Mouse (Mus musculus) cerebellum, postnatal 4 days (tissue): ENCODE data around the gene Mpp5.

Source experiments
- DNase-seq, 2 experiments: peaks; one replicate each; pipeline ENCODE4 v3.0.0; 2022; ENCODE audit warnings: low spot score in 2 of 2, mixed read lengths in 1 of 2

The Mpp5 gene

DNA sequence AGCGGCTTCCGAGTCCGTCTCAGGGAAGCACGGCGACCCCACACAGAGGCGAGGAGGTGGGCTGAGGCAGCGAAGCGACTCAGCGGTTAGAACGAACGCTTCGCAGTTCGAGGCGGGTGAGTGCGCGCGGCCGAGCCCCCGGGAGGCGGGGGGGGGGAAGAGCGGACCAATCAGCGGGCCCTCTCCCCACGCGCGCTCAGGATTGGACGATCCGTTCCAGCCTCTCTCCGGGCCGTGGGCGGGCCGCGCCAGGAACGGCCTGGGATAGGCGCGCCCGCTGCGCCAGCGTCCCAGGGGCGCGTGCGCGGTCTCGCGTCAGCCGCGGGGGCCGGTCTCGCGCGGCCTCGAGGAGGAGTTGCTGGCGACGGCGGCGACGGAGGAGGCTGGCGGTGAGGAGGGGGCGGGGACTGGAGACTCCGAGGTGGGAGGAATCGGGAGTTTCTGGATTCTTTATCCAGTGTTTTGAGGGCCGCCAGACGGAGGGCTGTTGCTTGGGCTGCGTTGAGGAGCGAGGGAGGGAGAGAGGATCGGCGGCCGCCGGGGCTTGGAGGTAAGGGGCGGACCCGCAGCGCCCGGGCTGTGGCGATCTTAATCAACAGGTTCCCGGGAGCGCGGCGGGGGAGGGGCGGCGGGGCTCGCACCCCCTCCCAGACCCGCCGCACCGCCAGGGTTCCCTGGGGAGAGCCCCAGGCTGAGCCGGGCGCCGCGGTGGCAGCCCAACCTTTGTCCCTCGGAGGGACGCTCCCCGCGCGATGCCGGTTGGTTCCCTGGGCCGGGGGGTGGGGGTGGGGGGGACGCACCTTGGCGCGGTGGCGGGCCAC, at the start of gene Mpp5:
TSS of gene Mpp5 (plus strand) at position 351 of the 821 bp plus-strand sequence.
- DNase-seq = peak; percentile 89 to 94

DNA sequence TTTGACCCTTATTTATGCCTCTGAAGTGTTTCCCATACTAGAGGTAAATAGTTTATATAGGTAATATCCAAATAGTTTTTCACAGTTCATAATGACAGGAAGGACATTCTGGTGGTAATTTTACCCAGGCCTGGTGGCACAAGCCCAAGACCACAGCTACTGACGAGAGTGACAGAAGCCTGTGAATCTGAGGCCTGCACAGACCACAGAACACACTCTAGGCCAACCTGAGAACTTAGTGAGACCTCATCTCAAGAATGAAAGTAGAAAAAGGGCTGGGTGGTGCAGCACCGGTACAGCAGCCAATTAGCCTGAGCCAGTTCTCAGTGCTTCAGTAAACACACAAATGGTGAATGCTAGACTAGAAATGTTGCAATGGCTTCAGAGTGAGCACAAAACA, 30.9 kb upstream of the Mpp5 start:
- no peak for DNase-seq

- no peak for DNase-seq
Measured at GRCm38 (mm10) chr12:78727723-78728122, 21.0 kb upstream of the Mpp5 start.

GRCm38 (mm10) chr12:78739633-78740032, 9.1 kb upstream of the Mpp5 start:
- no peak for DNase-seq

DNA sequence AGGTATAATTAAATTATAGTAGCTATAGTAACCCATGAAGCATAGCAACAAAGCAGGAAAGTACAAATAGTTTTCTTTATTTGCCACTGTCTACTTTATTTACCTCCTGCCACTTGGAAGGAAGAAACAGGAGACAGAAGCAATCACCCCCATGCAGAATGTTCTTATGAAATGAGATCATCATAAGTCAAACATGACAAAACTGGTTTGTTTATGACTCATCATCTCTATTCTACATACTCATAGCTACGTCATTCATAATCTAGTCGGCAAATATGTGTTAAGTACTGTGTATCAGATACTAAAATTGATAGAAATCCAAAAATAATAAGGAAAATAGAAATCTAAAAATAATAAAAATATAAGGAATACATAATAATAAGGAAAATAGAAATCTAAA, 8.4 kb upstream of the Mpp5 start:
- DNase-seq = no peak

DNA sequence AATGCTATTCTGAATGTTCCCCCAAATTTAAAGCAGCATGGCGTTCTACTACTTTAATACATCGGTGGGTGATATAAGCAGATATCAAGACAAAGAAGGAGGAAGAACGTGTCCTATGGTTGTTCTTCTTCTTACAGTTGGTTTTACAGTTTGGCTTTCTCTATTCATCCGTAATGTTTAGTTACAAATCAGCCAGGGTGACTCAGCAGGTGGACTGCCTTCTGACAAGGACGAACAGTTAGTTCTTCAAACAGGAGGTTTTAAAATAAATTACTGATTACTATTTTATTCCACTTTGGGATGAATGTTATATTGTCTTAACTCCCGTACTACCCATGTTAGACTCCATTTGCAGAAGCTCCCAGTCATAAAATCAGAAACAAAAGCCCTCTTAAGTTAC, 2.5 kb upstream of the Mpp5 start:
- DNase-seq = no peak

DNA sequence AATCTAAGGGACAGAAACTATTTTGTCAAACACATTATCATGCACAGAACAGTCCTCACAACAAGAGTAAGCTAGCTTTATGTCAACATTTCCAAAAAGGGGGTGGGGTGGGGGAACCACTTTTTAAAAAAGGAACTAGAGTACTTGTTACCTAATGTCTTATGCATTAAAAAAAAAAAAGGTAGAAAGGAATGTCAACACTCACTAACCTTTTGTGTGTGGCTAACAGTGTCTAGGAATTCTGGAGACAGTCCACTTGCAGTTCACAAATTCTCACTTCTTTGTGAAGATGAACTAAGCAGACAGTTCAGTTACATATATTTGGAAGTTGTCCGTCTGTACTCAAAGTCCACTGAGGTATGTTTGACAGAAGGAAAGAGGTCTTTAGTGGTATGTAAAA, 1.3 kb upstream of the Mpp5 start:
- no peak for DNase-seq

- no peak for DNase-seq
Measured at GRCm38 (mm10) chr12:78748113-78748512, 594 bp upstream of the Mpp5 start.

DNA sequence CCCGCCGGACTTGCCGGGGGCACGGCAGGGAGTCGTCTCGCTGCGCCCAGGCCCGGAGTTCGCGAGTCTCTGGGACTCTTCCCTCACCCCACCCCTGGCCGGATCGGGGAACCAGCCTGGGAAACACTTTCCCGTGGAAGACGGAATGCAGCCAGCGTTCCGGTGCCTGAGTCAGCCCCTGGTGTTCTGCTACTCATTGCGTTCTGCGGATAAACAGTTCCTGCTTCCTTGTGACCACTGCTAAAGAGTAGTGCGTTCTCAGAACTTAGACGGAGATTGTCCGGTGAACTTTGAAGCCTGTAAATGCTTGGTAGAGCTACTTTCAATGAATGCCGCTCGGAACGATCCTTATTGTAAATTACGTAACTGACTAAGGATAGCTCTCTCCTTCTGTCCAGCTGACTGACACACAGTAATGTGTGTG, 683 bp downstream of the Mpp5 start:
- peak; percentile 22 to 34 for DNase-seq

- no peak for DNase-seq
Measured at GRCm38 (mm10) chr12:78761979-78762378, 13.3 kb downstream of the Mpp5 start.

GRCm38 (mm10) chr12:78769031-78769713, 20.5 kb downstream of the Mpp5 start:
- no peak for DNase-seq

DNA sequence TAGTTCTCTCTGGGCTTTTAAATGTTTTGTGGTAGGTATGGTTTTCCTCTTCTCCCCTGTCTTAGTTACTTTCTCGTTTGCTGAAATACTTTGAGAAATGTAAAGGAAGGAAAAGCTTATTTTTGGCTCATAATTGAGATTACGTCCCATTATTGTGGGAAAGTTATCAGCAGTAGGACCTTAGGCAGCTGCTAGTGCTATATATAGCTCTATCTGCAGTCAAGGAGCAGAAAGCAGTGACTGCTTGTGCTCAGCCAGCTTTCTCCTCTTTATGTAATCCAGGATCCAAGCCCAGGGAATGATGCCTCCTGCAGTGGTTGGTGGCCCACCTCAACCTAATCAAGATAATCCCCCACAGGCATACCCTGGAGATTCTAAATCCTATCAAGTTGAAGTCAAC, 24.5 kb downstream of the Mpp5 start:
- DNase-seq = no peak

- no peak for DNase-seq
Measured at GRCm38 (mm10) chr12:78777916-78778315, 29.2 kb downstream of the Mpp5 start.

DNA sequence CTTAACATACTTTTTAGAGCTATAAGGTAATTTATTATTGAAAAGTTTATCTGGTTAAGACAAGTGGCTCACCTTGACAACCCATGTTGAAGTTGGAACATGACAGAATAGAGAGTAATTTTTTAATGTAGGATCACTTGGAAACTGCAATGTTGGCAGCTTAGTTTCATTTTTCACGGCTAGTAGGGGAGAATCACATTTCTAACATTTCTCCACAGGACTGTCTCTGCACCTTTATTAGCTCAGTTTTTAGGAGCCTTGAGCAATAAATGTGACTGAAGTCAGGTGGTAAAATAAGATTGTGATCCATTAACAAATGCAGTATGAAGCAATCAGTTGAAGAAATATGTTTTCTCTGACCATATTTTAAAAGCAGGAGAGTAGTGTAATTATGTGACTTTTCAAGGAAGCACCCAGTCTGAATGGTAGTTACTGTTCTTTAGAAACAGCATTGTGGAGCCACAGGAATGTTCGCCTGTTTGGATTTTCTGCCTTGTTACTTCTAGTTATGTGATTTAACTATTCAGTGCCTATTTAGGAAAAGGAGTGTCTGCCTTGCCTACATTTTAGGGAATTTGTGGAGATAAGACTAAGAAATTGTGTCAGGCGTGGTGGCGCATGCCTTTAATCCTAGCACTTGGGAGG, 29.8 kb downstream of the Mpp5 start:
- no peak for DNase-seq

GRCm38 (mm10) chr12:78788266-78788873, 39.7 kb downstream of the Mpp5 start:
- no peak for DNase-seq

DNA sequence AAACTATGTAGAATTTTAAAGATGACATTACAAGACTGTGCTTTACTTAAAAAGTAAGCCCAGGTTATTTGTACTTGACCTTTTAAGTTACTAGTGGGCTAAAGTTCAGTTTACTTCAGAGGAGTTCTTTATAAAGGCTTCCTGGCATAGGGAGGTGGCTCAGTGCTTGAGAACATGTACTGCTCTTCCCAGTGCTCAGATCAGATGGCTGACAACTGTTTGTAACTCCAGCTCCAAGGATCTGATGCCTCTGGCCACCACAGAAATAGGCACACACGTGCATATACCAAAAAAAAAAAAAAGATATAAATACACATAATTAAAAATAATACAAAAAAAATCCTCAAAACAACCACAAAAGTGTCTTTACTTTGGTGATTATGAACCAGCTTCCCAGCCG, 42.1 kb downstream of the Mpp5 start:
- DNase-seq = no peak

GRCm38 (mm10) chr12:78794236-78794635, 45.5 kb downstream of the Mpp5 start:
- DNase-seq = no peak

- no peak for DNase-seq
Measured at GRCm38 (mm10) chr12:78800036-78800435, 51.3 kb downstream of the Mpp5 start.

DNA sequence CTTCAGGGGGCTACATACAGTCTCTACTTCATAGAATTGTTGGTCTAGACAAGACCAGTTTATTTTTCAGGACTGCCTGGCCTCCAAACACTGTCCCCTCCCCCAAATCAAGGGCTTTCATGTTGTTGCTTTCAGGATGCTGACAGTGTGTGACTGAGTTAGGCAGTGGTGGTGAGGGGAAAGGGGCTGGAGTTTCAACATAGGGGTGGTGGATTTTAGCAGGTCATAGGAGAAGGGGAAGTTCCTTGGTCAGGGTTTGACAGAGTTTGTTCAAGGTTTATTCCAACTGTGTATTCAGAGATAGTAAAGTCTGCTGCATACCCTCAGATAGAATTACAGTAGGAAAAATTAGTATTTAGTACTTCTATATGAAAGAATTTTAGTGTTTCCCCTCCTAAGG, 53.1 kb downstream of the Mpp5 start:
- DNase-seq = no peak

- no peak for DNase-seq
Measured at GRCm38 (mm10) chr12:78814437-78814836, 65.7 kb downstream of the Mpp5 start.

DNA sequence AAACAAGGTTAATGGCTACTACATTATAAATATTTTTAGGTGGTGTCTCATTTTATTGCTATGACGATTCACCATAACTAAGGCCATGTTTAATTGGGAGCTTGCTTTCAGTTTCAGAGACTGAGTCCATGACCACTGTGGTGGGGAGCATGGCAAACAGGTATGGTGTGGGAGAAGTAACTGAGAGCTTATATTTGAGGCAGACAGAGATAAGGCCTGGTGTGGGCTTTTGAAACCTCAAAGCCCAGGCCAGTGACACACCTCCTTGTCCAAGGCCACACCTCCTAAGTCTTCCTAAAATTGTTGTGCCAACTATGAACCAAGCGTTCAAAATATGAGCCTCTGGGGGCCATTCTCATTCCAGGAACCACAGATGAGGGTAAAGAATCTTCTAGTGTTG, 85.8 kb downstream of the Mpp5 start:
- no peak for DNase-seq

DNA sequence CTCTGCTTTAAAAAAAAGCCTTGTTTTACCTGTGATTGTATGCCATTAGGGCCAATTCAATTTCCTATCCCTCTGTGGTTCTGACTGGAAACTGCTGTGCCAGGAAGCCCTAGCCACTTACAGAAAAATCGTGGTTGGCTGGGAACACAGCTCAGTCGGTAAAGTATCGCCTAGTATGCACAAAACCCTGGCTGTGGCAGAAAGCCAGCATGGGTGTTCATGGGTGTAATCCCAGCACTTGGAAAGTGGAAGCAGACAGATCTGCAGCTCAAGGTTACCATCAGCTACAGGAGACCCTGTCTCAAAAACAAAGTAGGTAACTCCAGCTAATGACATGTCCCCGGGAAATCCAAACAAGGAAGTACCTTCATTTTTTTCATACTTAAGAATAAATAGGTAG, 91.2 kb downstream of the Mpp5 start:
- DNase-seq = no peak
